Mouse (Mus musculus) heart, embryonic 10.5 days (tissue): ENCODE measurements around the gene Fam171a2. TPM values are rescaled to one million over a fixed set of nuclear protein-coding genes. Genes with fewer than 3 reads are reported as not detected.

Source experiments
- DNase-seq: peaks from one replicate; pipeline ENCODE4 v3.0.0-alpha.2; 2017; ENCODE audit warnings: low spot score
- H3K27ac ChIP-seq: fragments of 300-500 bp; sonication (generic); 2 replicates; pipeline ENCODE4 v1.5.1; 2016; ENCODE audit warnings: mild to moderate bottlenecking
- H3K27me3 ChIP-seq: fragments of 300-500 bp; sonication (generic); 2 replicates; pipeline ENCODE4 v1.6.1; 2016; ENCODE audit warnings: mild to moderate bottlenecking; ENCODE audit not compliant: poor library complexity, insufficient read depth, severe bottlenecking
- H3K36me3 ChIP-seq: fragments of 300-500 bp; sonication (generic); 2 replicates; pipeline ENCODE4 v1.6.1; 2016; ENCODE audit warnings: mild to moderate bottlenecking, moderate library complexity
- H3K4me1 ChIP-seq: fragments of 300-500 bp; sonication (generic); 2 replicates; pipeline ENCODE4 v1.6.1; 2016; ENCODE audit warnings: mild to moderate bottlenecking
- H3K4me3 ChIP-seq: fragments of 300-500 bp; sonication (generic); 2 replicates; pipeline ENCODE4 v1.5.1; 2016; ENCODE audit warnings: mild to moderate bottlenecking, moderate library complexity
- H3K9me3 ChIP-seq: fragments of 300-500 bp; sonication (generic); 2 replicates; pipeline ENCODE4 v1.6.1; 2016; ENCODE audit warnings: mild to moderate bottlenecking, moderate library complexity
- WGBS: fragments of 180-500 bp; shearing (Covaris S2); methylation state at CpG from one replicate; pipeline ENCODE4 v1.1.7; 2016; 5-methylcytosine and 5-hydroxymethylcytosine counted together
- polyA plus RNA-seq: library from polyadenylated mRNA; unstranded; fragments of >200 nt; fragmentation: Nextera tagmentation; extraction: Ambion mirVana; gene quantifications from 2 replicates; pipeline ENCODE4 v1.2.1, GENCODE M21; 2016

Gene Fam171a2
- polyA plus RNA-seq, 1 experiment from 2014 or later, result 3.6 TPM

DNA sequence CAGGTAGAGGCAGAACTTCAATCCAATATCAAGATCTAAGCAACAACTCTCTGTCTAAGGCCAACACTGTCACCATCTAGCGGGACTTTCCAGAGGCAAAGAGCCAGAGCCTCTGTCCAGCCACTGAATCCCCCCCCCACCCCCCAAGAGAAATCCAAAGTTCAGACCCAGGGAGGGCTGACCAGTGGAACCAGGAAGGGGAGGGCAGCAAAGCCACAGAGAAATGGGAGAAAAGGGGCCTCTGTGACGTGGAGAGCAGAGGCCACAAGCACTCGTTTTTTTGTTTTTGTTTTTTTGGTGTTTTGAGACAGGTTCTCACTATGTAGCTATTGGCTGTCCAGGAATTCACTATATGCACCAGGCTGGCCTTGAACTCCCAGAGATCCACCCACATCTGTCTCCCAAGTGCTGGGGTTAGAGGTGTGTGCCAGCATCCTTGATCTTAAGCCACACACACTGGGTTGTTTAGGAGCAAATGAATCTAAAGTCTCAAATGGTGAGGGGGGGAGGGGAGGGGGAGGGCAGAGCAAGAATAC, 37.6 kb downstream of the Fam171a2 start:
- H3K4me1 ChIP-seq, result peaks cover 39% of the 10 kb centered on the region
- peak; percentile 76 for DNase-seq
- H3K27me3 ChIP-seq, result peaks cover 5% of the 10 kb centered on the region; the same call in 1 of the 2 replicates
- no peaks in the 10 kb centered on the region for H3K9me3 ChIP-seq
- H3K36me3 ChIP-seq, result peaks cover 8% of the 10 kb centered on the region
- H3K4me3 ChIP-seq, result 0 out of 2 replicates have a peak overlapping the region, but pooled peaks have one; percentile 89
- 73% methylated on average over 3 of the region's 3 CpGs for WGBS
- peak overlapping the region; percentile 98 for H3K27ac ChIP-seq

DNA sequence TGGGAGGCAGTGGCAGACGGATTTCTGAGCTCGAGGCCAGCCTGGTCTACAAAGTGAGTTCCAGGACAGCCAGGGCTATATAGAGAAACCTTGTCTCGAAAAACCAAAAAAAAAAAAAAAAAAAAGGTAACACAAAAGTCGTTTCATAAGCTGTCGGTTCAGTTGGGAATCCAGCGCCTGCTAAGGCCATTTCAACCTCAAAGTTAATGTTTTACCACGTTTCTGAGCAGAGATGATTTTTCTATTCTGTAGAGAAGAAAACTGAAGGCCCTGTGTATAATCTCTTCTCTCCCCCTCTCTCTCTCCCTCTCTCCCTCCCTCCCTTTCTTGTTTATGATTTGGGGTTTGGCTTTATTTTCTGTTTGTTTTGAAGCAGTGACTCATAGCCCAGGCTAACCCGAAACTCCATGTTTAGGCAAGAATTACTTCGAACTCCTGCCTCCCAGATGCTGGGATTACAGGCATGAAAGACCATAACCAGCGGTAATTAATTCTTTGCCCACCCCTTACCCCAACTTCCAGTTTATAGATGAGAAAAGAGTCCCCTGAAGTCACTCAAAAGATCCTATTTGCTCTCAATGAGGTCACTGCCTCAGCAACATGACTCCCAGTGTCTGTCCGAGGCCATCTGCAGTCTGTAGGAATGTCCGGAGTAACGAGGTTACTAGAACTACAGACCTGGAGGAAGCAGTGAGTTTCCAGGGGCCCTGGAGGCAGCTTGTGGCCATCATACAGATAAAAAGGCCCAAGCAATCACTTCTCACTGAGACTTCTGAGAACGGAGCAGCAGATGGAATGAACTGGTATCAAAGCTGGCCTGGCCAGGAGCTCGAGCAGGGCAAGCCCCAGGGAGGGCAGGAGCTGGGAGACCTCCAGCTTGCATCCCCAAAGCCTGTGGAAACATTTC, 38.3 kb downstream of the Fam171a2 start:
- Histone ChIP-seq H3K27me3 (peaks cover 5% of the 10 kb centered on the region; the same call in 1 of the 2 replicates), H3K27ac (peak overlapping the region; percentile 98), H3K4me1 (peaks cover 44% of the 10 kb centered on the region), H3K4me3 (peak overlapping the region; percentile 89), H3K9me3 (no peaks in the 10 kb centered on the region), H3K36me3 (peaks cover 16% of the 10 kb centered on the region)
- WGBS, result 37% methylated on average over 15 of the region's 15 CpGs
- no peak for DNase-seq

DNA sequence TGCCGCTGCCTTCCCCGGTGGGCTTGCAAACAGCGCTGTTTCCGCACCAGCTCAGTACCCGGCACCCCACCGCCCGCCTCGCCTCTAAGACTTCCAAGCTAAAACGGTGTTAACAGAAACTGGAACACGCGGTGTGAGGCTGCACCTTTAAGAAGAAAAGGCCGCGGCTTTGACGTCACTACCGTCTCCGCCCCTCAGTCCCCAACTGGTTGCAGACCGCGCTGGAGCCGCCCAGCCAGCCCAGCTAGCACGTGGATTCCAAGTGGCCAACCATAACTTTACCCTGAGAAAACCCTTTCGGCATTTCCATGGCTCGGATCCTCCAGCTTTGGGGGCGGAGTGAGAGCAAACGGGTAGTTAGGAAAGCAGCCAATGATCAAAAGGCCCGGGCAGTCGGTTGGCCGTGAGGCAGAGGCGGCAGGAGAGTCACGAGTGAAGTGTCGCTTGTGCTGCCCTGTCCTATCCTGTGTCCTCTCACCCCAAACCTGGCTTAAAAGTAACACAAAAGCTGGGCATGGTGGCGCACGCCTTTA, 39.1 kb downstream of the Fam171a2 start:
- WGBS, result under 1% methylated on average over 32 of the region's 32 CpGs
- peaks cover 5% of the 10 kb centered on the region; the same call in 1 of the 2 replicates for H3K27me3 ChIP-seq
- DNase-seq, result peak; percentile 100
- peaks cover 23% of the 10 kb centered on the region for H3K36me3 ChIP-seq
- no peaks in the 10 kb centered on the region for H3K9me3 ChIP-seq
- peak overlapping the region; percentile 89 for H3K4me3 ChIP-seq
- peaks cover 44% of the 10 kb centered on the region for H3K4me1 ChIP-seq
- H3K27ac ChIP-seq, result peak overlapping the region; percentile 98

DNA sequence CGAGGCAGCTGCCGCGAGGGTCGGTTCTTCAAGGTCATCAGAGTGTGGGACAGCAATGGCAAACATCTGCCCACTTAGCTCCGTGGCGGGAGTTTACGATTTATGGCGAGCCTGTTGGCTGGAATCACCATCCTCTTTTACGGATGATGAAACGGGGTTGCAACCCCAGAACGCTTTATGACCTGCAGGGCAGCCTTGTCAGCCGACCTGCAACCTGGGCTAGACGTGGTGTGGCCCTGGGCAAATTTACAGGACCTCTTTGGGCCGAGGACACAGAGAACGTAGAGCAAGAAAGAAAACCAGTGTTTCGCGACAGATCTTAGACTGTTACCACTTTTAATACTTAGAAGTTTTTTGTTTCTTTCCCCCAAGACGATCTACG, 39.7 kb downstream of the Fam171a2 start, which contains the start of gene Slc25a39:
TSS of gene Slc25a39 (minus strand) at position 113 of the 382 bp plus-strand sequence.
- Histone ChIP-seq H3K4me1 (peaks cover 44% of the 10 kb centered on the region), H3K27me3 (peaks cover 2% of the 10 kb centered on the region), H3K4me3 (peak within 1 kb of the TSS; percentile 89), H3K27ac (peak within 1 kb of the TSS; percentile 98), H3K9me3 (no peaks in the 10 kb centered on the region), H3K36me3 (peaks cover 29% of the 10 kb centered on the region)
- 1% methylated on average over 19 of the region's 19 CpGs for WGBS
- DNase-seq, result no peak

DNA sequence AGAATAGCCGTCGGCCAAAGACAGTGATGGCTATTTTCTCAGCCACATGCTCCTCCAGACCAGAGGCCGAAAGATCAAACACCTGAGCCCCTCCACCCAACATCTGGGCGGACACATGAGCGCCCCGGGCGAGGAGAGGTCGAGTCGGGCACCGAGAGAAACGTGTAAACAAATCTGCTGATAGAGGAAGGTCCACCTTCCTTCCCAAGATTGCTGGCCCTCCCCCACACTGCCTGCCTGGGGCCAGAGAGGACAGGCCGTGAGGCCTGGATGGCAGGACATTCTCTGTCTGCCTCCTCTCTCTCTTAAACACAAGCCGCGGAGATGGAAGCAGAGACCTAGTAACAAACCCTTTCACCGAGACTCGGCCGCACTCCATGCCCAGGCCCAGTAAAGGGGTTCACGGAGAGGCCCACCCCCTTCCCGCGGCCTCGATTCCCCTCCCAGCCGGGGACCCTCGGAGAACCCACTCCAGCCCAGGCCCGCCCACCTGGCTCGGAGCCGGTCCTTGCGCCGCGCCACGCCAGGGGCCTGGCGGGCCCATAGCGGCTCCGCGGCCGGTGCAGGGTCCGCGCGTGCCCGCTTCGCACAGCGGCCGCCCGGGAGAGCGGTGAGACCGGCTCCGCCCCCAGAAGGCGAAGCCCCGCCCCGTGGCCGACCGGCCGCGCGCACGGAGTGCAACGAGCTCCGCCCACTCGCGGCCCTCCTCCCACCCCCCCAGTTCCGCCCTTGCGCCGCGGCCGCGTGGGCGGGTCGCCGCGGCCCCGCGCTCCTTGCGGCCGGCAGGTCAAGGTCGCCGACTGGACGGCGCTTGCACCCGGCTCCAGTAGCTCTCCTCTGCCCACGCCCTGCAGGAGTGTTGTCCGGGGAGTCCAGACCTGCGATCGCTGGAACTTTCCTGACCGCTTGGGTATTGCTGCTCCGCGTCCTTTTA, 40.3 kb downstream of the Fam171a2 start:
- peaks cover 35% of the 10 kb centered on the region for H3K36me3 ChIP-seq
- no peaks in the 10 kb centered on the region for H3K9me3 ChIP-seq
- under 1% methylated on average over 84 of the region's 85 CpGs for WGBS
- H3K27ac ChIP-seq, result peak overlapping the region; percentile 98
- peaks cover 44% of the 10 kb centered on the region for H3K4me1 ChIP-seq
- peaks cover 9% of the 10 kb centered on the region for H3K27me3 ChIP-seq
- H3K4me3 ChIP-seq, result peak overlapping the region; percentile 89
- peak; percentile 96 for DNase-seq

DNA sequence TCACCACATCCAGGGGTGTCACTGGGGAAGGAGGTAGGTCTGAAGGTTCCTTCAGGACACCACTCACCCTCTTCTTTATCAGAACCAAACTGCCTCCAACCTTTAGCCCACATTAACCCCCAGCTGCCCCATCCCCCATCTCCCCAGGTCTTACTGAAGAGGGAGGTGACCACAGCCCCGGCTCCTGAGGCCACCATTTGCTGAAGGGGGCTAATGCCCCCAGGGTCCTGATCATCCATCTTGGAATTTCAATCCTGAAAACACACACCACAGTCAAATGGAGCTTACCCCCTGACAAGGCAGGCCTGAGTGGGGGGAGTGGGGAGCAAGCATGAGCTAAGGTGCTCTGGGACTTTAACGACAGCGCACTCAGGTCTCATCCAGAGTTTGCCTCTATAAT, 41.1 kb downstream of the Fam171a2 start:
- no peak for DNase-seq
- Histone ChIP-seq H3K36me3 (peaks cover 40% of the 10 kb centered on the region), H3K27me3 (peaks cover 16% of the 10 kb centered on the region), H3K4me3 (peak overlapping the region; percentile 89), H3K27ac (peak overlapping the region; percentile 98), H3K9me3 (no peaks in the 10 kb centered on the region), H3K4me1 (peaks cover 42% of the 10 kb centered on the region)
- WGBS, result 10% methylated on average over 3 of the region's 3 CpGs

DNA sequence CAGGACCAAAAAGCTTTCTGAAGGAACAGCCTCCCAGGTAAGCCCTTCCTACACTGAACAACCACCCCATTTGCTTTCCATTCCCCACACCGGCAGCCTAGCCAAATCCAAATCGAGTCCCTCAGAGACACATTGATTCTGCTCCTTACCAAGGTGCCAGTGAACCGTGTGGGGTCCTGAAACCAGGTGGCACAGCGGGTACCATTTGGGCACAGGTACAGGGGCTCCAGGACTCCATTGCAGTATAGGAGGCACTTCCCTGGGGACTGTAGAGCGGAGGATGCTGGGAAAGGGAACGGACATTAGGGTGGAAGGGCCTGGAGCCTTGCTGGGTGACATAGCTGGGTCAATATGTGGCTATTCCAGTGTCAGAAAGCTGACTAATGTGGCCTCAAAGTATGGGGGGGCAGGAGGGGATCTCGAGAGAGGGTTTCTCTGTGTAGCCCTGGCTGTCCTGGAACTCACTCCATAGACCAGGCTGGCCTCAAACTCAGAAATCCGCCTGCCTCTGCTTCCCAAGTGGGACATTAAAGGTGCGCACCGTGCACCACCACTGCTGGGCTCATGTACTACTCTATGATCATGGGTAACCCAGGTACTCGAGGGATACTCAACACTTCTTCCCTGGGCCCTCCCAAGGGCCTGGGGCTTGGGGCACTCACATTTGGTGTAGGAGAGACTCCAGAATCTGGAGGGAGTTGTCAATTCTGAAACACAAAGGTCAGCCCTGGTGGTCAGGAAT, 41.8 kb downstream of the Fam171a2 start:
- DNase-seq, result no peak
- Histone ChIP-seq H3K27me3 (peaks cover 23% of the 10 kb centered on the region), H3K27ac (peak overlapping the region; percentile 98; the same call in 1 of the 2 replicates), H3K4me3 (peak overlapping the region; percentile 89), H3K9me3 (no peaks in the 10 kb centered on the region), H3K36me3 (peaks cover 40% of the 10 kb centered on the region), H3K4me1 (peaks cover 40% of the 10 kb centered on the region)
- WGBS, result 82% methylated on average over 11 of the region's 11 CpGs

DNA sequence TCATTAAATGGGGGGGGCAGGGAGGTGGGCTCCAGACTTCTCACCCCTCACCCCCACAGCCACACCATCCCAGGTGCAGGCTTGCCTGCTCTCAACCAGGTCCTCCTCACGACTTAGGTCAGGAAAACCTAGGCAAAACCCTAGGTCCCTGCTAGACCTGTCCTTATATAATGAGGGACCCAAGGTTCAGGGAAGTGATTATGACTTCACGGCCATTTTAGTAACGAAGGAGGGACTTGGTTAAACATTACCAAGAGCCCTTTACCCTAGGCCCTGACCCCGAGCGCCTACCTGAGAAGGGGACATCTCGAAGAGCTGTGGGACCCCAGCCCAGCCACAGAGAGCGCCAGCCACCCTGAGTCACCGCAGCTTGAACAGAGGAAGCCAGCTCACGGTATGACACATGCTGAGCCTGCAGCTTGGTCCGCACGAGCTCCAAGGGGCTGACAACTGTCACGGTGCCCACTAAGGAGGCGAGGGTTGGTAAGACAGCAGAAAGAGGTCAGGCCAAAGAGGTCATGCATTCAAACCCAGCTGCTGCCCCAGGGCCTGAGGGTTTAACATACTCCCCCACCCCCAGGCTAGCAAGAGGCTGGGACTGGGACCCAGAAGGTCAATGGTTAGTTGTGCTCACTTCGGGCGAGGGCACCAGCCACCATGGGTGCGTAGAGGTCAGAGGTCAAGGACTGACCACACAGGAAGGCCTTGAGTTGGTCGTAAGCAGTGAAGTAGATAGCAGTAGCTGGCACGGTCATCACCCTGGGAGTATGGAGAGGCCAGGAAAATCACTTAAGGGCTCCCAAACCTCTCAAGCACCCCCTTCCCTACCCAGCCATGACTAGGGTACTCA, 43.1 kb downstream of the Fam171a2 start:
- Histone ChIP-seq H3K27me3 (peaks cover 36% of the 10 kb centered on the region), H3K9me3 (no peaks in the 10 kb centered on the region), H3K36me3 (peaks cover 40% of the 10 kb centered on the region), H3K27ac (no peak overlapping the region), H3K4me3 (no peak overlapping the region), H3K4me1 (peaks cover 48% of the 10 kb centered on the region)
- peak; percentile 70 for DNase-seq
- WGBS, result 85% methylated on average over 18 of the region's 18 CpGs

DNA sequence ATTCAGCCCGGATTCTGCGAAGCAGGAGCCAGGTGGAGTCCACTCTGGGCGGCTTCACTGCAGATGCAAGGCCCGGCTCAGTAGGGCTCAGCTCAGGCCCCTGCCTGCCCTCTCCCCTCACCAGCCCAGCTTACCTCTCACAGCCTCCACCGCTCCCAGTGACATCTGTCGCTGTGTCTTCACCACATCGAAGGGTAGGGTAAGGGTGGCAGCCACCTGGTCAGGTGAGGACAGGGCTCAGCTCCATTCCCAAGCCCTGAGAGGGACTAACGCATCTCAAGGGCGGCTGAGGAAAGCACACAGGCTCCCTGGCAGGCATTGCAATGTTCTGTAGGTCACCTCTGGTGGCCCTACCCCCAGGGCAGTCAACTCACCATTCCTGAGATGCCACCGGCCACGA, 43.8 kb downstream of the Fam171a2 start:
- Histone ChIP-seq H3K4me3 (no peak overlapping the region), H3K36me3 (peaks cover 40% of the 10 kb centered on the region), H3K9me3 (no peaks in the 10 kb centered on the region), H3K27ac (no peak overlapping the region), H3K27me3 (peaks cover 44% of the 10 kb centered on the region), H3K4me1 (peaks cover 48% of the 10 kb centered on the region)
- peak; percentile 70 for DNase-seq
- 91% methylated on average over 11 of the region's 11 CpGs for WGBS

DNA sequence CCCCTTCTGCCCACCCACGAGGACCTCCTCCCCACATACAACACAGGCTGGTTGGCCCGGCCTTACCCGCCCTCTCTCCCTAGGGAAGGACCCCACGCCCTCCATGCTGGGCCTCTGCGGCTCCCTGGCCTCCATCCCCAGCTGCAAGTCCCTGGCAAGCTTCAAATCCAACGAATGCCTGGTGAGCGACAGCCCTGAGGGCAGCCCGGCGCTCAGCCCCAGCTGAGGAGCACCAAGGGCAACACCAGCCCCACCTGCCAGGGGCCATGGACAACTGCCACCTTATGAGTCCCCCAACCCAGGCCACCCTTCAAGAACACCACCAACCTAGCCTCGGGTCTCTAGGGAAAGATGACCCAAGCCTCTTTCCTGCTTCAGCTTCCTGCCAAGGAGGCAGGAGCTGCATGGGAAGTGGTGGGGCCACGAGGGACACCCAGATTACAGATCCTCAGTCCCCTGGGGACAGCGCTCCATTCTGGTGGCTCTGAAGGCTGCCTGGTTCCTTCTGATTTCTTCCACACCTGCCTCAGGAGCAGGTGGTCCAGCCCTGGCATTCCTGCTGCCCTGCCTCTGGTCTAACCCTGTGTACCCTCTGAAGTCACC, 45.5 kb downstream of the Fam171a2 start:
- no peaks in the 10 kb centered on the region for H3K9me3 ChIP-seq
- H3K36me3 ChIP-seq, result peaks cover 40% of the 10 kb centered on the region
- peaks cover 46% of the 10 kb centered on the region for H3K4me1 ChIP-seq
- peaks cover 60% of the 10 kb centered on the region for H3K27me3 ChIP-seq
- peak; percentile 74 for DNase-seq
- no peak overlapping the region for H3K27ac ChIP-seq
- no peak overlapping the region for H3K4me3 ChIP-seq
- WGBS, result 53% methylated on average over 12 of the region's 12 CpGs
